Mouse (Mus musculus) CH12.LX (cell line): Measurements from ENCODE around the gene Dcaf6. TPM values are rescaled to one million over a fixed set of nuclear protein-coding genes. Genes with fewer than 3 reads are reported as not detected.

Experiments used
- DNase-seq: peaks from one replicate; pipeline ENCODE4 v3.0.0-alpha.2; 2013; ENCODE audit errors: extremely low read depth
- H3K27ac ChIP-seq: 2 replicates; pipeline ENCODE4 v1.5.1; 2012; ENCODE audit warnings: low read depth, mild to moderate bottlenecking, control low read depth, moderate library complexity; ENCODE audit not compliant: insufficient read depth
- H3K27me3 ChIP-seq: replicated peaks from 2 replicates; pipeline ENCODE3; 2012; ENCODE audit warnings: inconsistent platforms
- H3K36me3 ChIP-seq, 2 experiments: replicated peaks in 1 of 2; 2 replicates each; pipeline versions ENCODE3 to v1.6.1; 2012; ENCODE audit warnings: inconsistent platforms in 1 of 2, low read length in 1 of 2, mild to moderate bottlenecking in 1 of 2, mixed read lengths in 1 of 2, moderate library complexity in 1 of 2; ENCODE audit not compliant: control insufficient read depth in 1 of 2, insufficient read depth in 1 of 2
- H3K4me1 ChIP-seq, 2 experiments: 2 replicates each; pipeline ENCODE4 v1.6.1; 2012; ENCODE audit warnings: inconsistent platforms in 1 of 2, moderate library complexity in 1 of 2; ENCODE audit not compliant: insufficient read depth in 2 of 2, control insufficient read depth in 1 of 2
- H3K4me2 ChIP-seq: 2 replicates; pipeline ENCODE4 v1.6.1; 2012; ENCODE audit warnings: low read depth, mild to moderate bottlenecking, control low read depth; ENCODE audit not compliant: poor library complexity, insufficient read depth, severe bottlenecking
- H3K4me3 ChIP-seq, 3 experiments: fragments of 150-350 bp in 1 of 3; sonication (generic) in 1 of 3; replicated peaks in 1 of 3; 2 replicates each; pipeline versions ENCODE3 to v1.5.1; 2011 to 2012; ENCODE audit warnings: low read depth in 2 of 3, low read length in 2 of 3, mild to moderate bottlenecking in 2 of 3, moderate library complexity in 2 of 3, control low read depth in 1 of 3, improper control_type of control experiment in 1 of 3, inconsistent platforms in 1 of 3, mixed read lengths in 1 of 3; ENCODE audit not compliant: poor library complexity in 1 of 3
- H3K79me2 ChIP-seq: replicated peaks from 2 replicates; pipeline ENCODE4 v1.6.1; 2012; ENCODE audit warnings: mild to moderate bottlenecking, moderate library complexity; ENCODE audit not compliant: control insufficient read depth, poor library complexity, insufficient read depth, severe bottlenecking; ENCODE audit errors: extremely low read depth
- H3K9ac ChIP-seq: 2 replicates; pipeline ENCODE4 v1.6.1; 2012; ENCODE audit warnings: low read depth, mild to moderate bottlenecking, control low read depth, moderate library complexity; ENCODE audit not compliant: insufficient read depth
- H3K9me3 ChIP-seq: replicated peaks from 2 replicates; pipeline ENCODE3; 2012; ENCODE audit warnings: low read length, inconsistent platforms, mixed read lengths
- BHLHE40 ChIP-seq: IDR thresholded peaks from 2 replicates; pipeline ENCODE4 v1.6.1; 2011; ENCODE audit warnings: mild to moderate bottlenecking, low read depth, low read length, improper control_type of control experiment
- CHD2 ChIP-seq: IDR thresholded peaks from 2 replicates; pipeline ENCODE4 v1.6.1; 2011; ENCODE audit warnings: low read length, improper control_type of control experiment
- CTCF ChIP-seq, 2 experiments: IDR thresholded peaks in 1 of 2; conservative IDR thresholded peaks in 1 of 2; 2 replicates each; pipeline ENCODE4 v1.5.1; 2011 to 2012; ENCODE audit warnings: low read depth in 2 of 2, low read length in 2 of 2, improper control_type of control experiment in 1 of 2, inconsistent platforms in 1 of 2, mild to moderate bottlenecking in 1 of 2, moderate library complexity in 1 of 2
- ELF1 ChIP-seq: IDR thresholded peaks from 2 replicates; pipeline ENCODE4 v1.6.1; 2014; ENCODE audit warnings: low read depth, mild to moderate bottlenecking, inconsistent platforms, low read length, improper control_type of control experiment
- EP300 ChIP-seq: IDR thresholded peaks from 2 replicates; pipeline ENCODE4 v1.6.1; 2011; ENCODE audit warnings: low read length, improper control_type of control experiment
- HCFC1 ChIP-seq: IDR thresholded peaks from 2 replicates; pipeline ENCODE4 v1.6.1; 2012; ENCODE audit warnings: low read depth, mild to moderate bottlenecking, inconsistent platforms, low read length, improper control_type of control experiment
- JUND ChIP-seq: conservative IDR thresholded peaks from 2 replicates; pipeline ENCODE4 v1.6.1; 2011; ENCODE audit warnings: low read depth, low read length, improper control_type of control experiment
- KAT2A ChIP-seq: IDR thresholded peaks from 2 replicates; pipeline ENCODE4 v1.6.1; 2012; ENCODE audit warnings: low read length, improper control_type of control experiment, inconsistent platforms; ENCODE audit not compliant: insufficient replicate concordance
- MAX ChIP-seq: IDR thresholded peaks from 2 replicates; pipeline ENCODE4 v1.6.1; 2011; ENCODE audit warnings: low read length, improper control_type of control experiment
- MEF2A ChIP-seq: IDR thresholded peaks from 2 replicates; pipeline ENCODE4 v1.6.1; 2014; ENCODE audit warnings: low read depth, mild to moderate bottlenecking, inconsistent platforms, low read length, improper control_type of control experiment, borderline replicate concordance
- MXI1 ChIP-seq: IDR thresholded peaks from 2 replicates; pipeline ENCODE4 v1.6.1; 2011; ENCODE audit warnings: mild to moderate bottlenecking, low read depth, low read length, improper control_type of control experiment
- MYC ChIP-seq: IDR thresholded peaks from 2 replicates; pipeline ENCODE4 v1.6.1; 2011; ENCODE audit warnings: low read depth, mild to moderate bottlenecking, improper control_type of control experiment, low read length
- NELFE ChIP-seq: IDR thresholded peaks from 2 replicates; pipeline ENCODE4 v1.6.1; 2011; ENCODE audit warnings: low read depth, low read length, improper control_type of control experiment
- PAX5 ChIP-seq: IDR thresholded peaks from 2 replicates; pipeline ENCODE4 v1.6.1; 2012; ENCODE audit warnings: low read length, inconsistent platforms, mixed read lengths
- POLR2A ChIP-seq: IDR thresholded peaks from 2 replicates; pipeline ENCODE4 v1.6.1; 2011; ENCODE audit warnings: low read depth, mild to moderate bottlenecking, improper control_type of control experiment, low read length
- RCOR1 ChIP-seq: conservative IDR thresholded peaks from 2 replicates; pipeline ENCODE4 v1.6.1; 2012; ENCODE audit warnings: low read depth, mild to moderate bottlenecking, inconsistent platforms, low read length, improper control_type of control experiment
- SIN3A ChIP-seq: IDR thresholded peaks from 2 replicates; pipeline ENCODE4 v1.6.1; 2012; ENCODE audit warnings: low read length, improper control_type of control experiment, inconsistent platforms
- UBTF ChIP-seq: IDR thresholded peaks from 2 replicates; pipeline ENCODE4 v1.6.1; 2012; ENCODE audit warnings: low read depth, mild to moderate bottlenecking, inconsistent platforms, low read length, improper control_type of control experiment, moderate library complexity
- USF1 ChIP-seq: IDR thresholded peaks from 2 replicates; pipeline ENCODE4 v1.6.1; 2014; ENCODE audit warnings: low read depth, mild to moderate bottlenecking, inconsistent platforms, low read length, improper control_type of control experiment
- USF2 ChIP-seq: conservative IDR thresholded peaks from 2 replicates; pipeline ENCODE4 v1.6.1; 2011; ENCODE audit warnings: low read depth, low read length, improper control_type of control experiment
- ZC3H11A ChIP-seq: IDR thresholded peaks from 2 replicates; pipeline ENCODE4 v1.6.1; 2012; ENCODE audit warnings: low read depth, mild to moderate bottlenecking, inconsistent platforms, low read length, improper control_type of control experiment
- ZMIZ1 ChIP-seq: IDR thresholded peaks from 2 replicates; pipeline ENCODE4 v1.6.1; 2012; ENCODE audit warnings: low read depth, mild to moderate bottlenecking, inconsistent platforms, low read length, improper control_type of control experiment
- ZNF384 ChIP-seq: IDR thresholded peaks from 2 replicates; pipeline ENCODE4 v1.6.1; 2012; ENCODE audit warnings: low read depth, low read length, improper control_type of control experiment, inconsistent platforms
- dilution Hi-C: fragments of 300-500 bp; cut with MboI; formaldehyde crosslinking; loops from 2 replicates; pipeline ENCODE4 v1.14.3; 2020; ENCODE audit warnings: low sequenced_read_pairs; ENCODE audit not compliant: extremely low pct_unique_long_range_greater_than_20kb, extremely low pct_ligation_motif_present
- in situ Hi-C: fragments of 300-500 bp; cut with MboI; formaldehyde crosslinking; loops from 3 replicates; pipeline ENCODE4 v1.14.3; 2019; ENCODE audit warnings: low sequenced_read_pairs, low pct_ligation_motif_present, low pct_unique_long_range_greater_than_20kb, mixed read lengths
- polyA plus RNA-seq: library from polyadenylated mRNA; unstranded; fragments of >175 nt; gene quantifications from 2 replicates; pipeline ENCODE4 v1.2.1, GENCODE M21; 2012; ENCODE audit warnings: low read depth; ENCODE audit not compliant: insufficient read length
- total RNA-seq, 2 experiments: library from RNA; depleted of rRNA; stranded (reverse); fragments of 300-350 nt in 1 of 2; fragments of >200 nt in 1 of 2; gene quantifications; 2 replicates each; pipeline ENCODE4 v1.2.3; 2012 to 2014

Gene Dcaf6
- total and polyA plus RNA-seq, 3 experiments, result 3.7 to 4.1 (median 4.1) TPM

DNA sequence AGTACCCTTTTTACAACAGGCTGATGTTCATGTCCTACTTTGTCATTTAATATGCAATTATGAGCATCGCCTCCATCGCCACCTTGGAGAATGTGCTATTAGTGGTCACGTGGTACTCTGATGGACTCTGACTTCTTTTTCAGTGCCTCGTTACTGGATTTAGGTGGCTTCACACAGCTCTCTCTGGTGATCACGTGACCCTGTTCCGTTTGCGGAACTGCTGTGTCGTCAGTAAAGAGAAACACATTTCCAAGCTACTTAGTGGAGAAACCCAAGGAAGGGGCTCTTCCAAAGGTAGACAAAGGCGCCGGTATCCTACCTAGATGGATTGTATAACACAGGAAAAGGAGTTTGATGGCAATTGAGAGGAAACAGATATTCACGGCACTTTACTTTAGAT is 152.1 kb downstream of the Dcaf6 start:
- dilution Hi-C loops, result no loop called here
- H3K79me2 ChIP-seq, result no peaks in the 10 kb centered on the region
- in situ Hi-C loops, result no loop called here
- no peak for DNase-seq
- H3K27ac ChIP-seq, result no peak overlapping the region
- no peaks in the 10 kb centered on the region for H3K27me3 ChIP-seq
- peak overlapping the region; percentile 63 for H3K4me2 ChIP-seq
- TF ChIP-seq ELF1, result peak; percentile 69; the same call in 1 of the 2 replicates
- peak; percentile 93 for TF ChIP-seq USF2
- peak; percentile 86 for TF ChIP-seq BHLHE40
- peak; percentile 90 for TF ChIP-seq USF1
- TF ChIP-seq MAX, result peak; percentile 84
- TF ChIP-seq NELFE, result no peak
- H3K4me1 ChIP-seq, result peaks cover 0 to 10% of the 10 kb centered on the region in 2 experiments; a peak in 2 of 4 replicates
- peak overlapping the region in 1 of 3 experiments; percentile 48 for H3K4me3 ChIP-seq
- H3K9me3 ChIP-seq, result no peaks in the 10 kb centered on the region
- H3K9ac ChIP-seq, result peak overlapping the region; percentile 34; the same call in 1 of the 2 replicates
- H3K36me3 ChIP-seq, result no peaks in the 10 kb centered on the region

- no peak overlapping the region for H3K9ac ChIP-seq
- H3K27me3 ChIP-seq, result no peaks in the 10 kb centered on the region
- no peaks in the 10 kb centered on the region for H3K79me2 ChIP-seq
- no peak for TF ChIP-seq PAX5
- no peak for TF ChIP-seq ZC3H11A
- TF ChIP-seq, all 38 proteins: peak for 0
- dilution Hi-C loops (no loop called here), in situ Hi-C loops (no loop called here)
- no peaks in the 10 kb centered on the region for H3K36me3 ChIP-seq
- H3K4me2 ChIP-seq, result no peak overlapping the region
- H3K27ac ChIP-seq, result no peak overlapping the region
- H3K4me1 ChIP-seq, result peaks cover 0 to 10% of the 10 kb centered on the region in 2 experiments; a peak in 2 of 4 replicates
- no peak overlapping the region for H3K4me3 ChIP-seq
- no peaks in the 10 kb centered on the region for H3K9me3 ChIP-seq
- no peak for DNase-seq
Observed at GRCm38 (mm10) chr1:165304341-165304740, 155.9 kb downstream of the Dcaf6 start.

GRCm38 (mm10) chr1:165303209-165303608 is 157.1 kb downstream of the Dcaf6 start:
- Histone ChIP-seq H3K4me2 (no peak overlapping the region), H3K27ac (no peak overlapping the region), H3K79me2 (no peaks in the 10 kb centered on the region), H3K9ac (no peak overlapping the region), H3K4me1 (peaks cover 0 to 7% of the 10 kb centered on the region in 2 experiments; a peak in 2 of 4 replicates), H3K36me3 (no peaks in the 10 kb centered on the region), H3K27me3 (no peaks in the 10 kb centered on the region), H3K9me3 (no peaks in the 10 kb centered on the region), H3K4me3 (no peak overlapping the region)
- no peak for DNase-seq
- in situ Hi-C loops, result no loop called here
- no peak for TF ChIP-seq ZNF384
- TF ChIP-seq KAT2A, result no peak
- TF ChIP-seq POLR2A, result no peak
- TF ChIP-seq SIN3A, result no peak
- no peak for TF ChIP-seq MEF2A
- no peak for TF ChIP-seq RCOR1
- TF ChIP-seq BHLHE40, result no peak
- TF ChIP-seq CHD2, result no peak
- TF ChIP-seq EP300, result no peak
- TF ChIP-seq UBTF, result no peak
- no peak for TF ChIP-seq MAX
- TF ChIP-seq JUND, result no peak
- TF ChIP-seq CTCF (conservative IDR thresholded peaks at IDR 0.05 in 1 of 2, IDR thresholded peaks at IDR 0.05 in 1 of 2; ENCODE audit: low read depth in 2 of 2, low read length in 2 of 2), result no peak
- no peak for TF ChIP-seq HCFC1
- TF ChIP-seq MXI1, result no peak
- no peak for TF ChIP-seq MYC
- TF ChIP-seq ZMIZ1, result no peak
- dilution Hi-C loops, result no loop called here
